Mouse (Mus musculus): ENCODE measurements around the gene Eml3.
"Not testable (repeated sequence)": the region's sequence is repeated elsewhere in the genome, so short reads cannot be mapped to it uniquely, and the experiment has no call there.

Eml3 gene

DNA sequence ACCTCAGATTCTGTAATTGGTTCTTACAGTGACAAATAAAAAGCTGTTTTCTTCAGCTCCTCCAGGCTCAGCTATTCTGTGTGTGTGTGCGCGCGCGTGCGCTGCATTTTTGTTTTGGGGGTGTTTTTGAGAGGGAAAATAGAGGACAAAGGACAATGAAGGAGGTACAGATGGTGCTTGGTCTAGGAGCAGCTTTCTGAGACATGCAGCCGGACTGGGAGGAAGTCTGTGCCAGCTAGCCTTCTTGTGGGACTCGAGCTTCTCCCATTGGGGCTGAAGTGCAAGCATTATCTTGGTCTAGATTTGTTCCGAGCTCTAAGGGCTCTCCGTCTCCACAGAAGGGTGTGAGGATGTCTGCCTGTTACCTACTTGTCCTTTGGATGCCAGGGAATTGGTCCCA, 22.9 kb downstream of the Eml3 start:
- DNase-seq (ENCODE audit: low spot score): no peak

- DNase-seq (ENCODE audit: low spot score): peak; percentile 90
Observed at GRCm38 (mm10) chr19:8953135-8954039, 24.0 kb downstream of the Eml3 start, which contains the start of gene Tut1. TSS of gene Tut1 (plus strand) at chr19:8953847.

DNA sequence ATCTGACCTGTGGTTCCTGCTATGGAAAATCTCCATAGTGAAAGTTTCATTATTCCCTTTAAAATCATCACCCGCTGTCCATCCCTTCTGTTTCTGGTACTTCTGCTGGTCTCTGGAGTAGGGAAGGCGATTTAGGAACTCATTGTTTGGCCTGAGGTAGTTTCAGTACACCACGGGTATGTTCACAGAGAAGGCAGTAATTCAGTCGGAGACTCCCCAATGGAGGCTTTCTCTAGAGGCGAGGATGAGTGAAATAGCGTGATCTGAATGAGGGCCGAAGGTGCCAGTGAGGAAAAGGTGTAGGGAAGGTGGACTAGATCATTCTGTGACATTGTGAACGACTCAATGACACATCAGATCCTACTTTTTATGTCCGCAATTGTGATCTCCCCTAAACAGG, 24.8 kb downstream of the Eml3 start:
- no peak for DNase-seq (ENCODE audit: low spot score)

GRCm38 (mm10) chr19:8962256-8962655, 32.9 kb downstream of the Eml3 start:
- no peak for DNase-seq (ENCODE audit: low spot score)

DNA sequence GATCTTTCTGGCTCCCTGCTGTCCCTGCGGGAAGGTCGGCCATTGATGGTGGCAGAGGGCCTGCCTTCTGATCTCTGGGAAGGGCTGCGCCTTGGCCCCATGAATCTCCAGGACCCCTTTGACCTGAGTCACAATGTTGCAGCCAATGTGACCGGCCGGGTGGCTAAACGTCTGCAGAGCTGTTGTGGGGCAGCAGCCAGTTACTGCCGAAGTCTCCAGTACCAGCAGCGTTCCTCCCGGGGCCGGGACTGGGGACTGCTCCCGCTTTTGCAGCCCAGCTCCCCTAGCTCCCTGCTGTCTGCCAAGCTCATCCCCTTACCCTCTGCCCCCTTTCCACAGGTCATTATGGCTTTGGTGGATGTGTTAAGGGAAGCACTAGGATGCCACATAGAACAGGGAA, 35.7 kb downstream of the Eml3 start:
- no peak for DNase-seq (ENCODE audit: low spot score)

DNA sequence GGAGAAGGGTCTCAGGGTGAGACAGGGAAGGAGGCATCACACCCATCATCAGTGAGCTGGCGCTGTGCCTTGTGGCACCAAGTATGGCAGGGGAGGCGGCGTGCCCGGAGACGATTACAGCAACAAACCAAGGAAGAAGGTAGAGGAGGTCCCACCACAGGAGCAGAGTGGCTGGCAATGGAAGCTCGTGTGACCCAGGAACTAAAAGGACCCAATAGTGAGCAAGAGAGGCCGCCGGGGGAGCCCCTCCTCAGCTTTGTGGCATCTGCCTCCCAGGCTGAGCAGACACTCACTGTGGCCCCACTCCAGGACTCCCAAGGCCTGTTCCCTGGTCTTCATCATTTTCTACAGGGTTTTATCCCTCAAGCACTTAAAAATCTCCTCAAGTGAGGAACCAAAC, 36.4 kb downstream of the Eml3 start:
- DNase-seq (ENCODE audit: low spot score): no peak

- no peak for DNase-seq (ENCODE audit: low spot score)
Observed at GRCm38 (mm10) chr19:8966198-8966589, 36.8 kb downstream of the Eml3 start.

- DNase-seq (ENCODE audit: low spot score): peak; percentile 99
Observed at GRCm38 (mm10) chr19:8966590-8967372, 37.4 kb downstream of the Eml3 start, which contains the start of gene Eef1g. TSS of gene Eef1g (plus strand) at chr19:8967041.

DNA sequence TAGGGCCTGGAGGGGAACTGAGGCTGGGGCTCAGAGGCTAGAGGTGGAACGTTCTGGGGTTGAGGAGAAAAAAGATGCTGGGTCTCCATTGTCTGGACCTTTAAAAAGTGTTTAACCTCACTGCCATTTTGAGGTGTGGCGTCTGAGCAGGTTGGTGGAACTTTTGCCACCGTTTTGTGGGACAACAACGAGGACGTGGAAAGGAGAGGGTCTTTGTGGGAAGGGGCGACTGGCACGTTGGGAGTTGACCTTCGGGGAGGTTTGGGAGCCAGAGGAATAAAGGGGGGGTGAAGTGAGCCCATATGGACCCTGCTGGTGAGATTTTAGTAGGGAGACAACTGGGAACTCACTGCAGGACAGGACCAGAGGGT, 38.0 kb downstream of the Eml3 start:
- DNase-seq (ENCODE audit: low spot score): no peak

- no peak for DNase-seq (ENCODE audit: low spot score)
Observed at GRCm38 (mm10) chr19:8967893-8968292, 38.5 kb downstream of the Eml3 start.

- DNase-seq (ENCODE audit: low spot score): not testable (repeated sequence)
Observed at GRCm38 (mm10) chr19:8972491-8972890, 43.1 kb downstream of the Eml3 start.

GRCm38 (mm10) chr19:8974638-8975037, 45.3 kb downstream of the Eml3 start:
- no peak for DNase-seq (ENCODE audit: low spot score)

DNA sequence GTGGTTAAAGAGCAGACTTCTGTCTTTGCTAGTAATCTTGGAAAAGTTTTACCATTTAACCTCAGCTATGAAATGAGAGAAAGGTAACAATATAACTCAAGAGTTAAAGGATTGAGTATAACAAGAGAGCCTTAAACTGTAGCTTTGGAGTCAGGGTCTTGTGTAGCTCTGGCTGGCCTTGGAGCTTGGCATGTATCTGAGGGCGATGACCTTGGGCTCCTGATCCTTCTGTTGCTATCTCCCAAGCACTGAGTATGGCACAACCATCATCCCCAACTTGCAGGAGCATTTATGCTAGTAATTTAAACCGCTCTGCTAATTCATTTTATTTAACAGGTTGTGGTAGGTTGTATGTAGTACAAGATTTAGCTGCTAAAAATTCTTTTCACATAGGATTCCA, 46.1 kb downstream of the Eml3 start:
- DNase-seq (ENCODE audit: low spot score): no peak

GRCm38 (mm10) chr19:8976535-8976934, 47.2 kb downstream of the Eml3 start:
- DNase-seq (ENCODE audit: low spot score): no peak

DNA sequence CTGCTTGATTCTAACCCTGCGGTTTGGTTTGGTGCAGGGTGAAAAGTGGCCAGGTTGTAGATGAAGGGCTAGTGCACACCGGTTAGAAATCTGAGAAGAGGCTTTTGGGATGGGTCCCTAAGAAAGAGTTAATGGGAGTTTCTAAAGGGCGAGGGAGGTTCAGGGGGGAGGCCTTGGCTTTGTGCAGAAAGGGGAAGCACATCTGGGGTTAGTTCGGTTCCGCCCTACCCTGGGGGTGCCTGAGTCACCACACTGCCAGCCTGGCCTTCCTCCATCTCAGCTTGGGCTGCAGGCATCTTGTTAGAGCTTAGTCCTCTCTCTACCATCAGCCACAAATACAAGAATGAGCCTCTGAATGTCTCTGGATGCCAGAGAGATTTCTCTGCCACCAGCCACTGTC, 51.4 kb downstream of the Eml3 start:
- no peak for DNase-seq (ENCODE audit: low spot score)

GRCm38 (mm10) chr19:8981450-8982168, 52.3 kb downstream of the Eml3 start:
- no peak for DNase-seq (ENCODE audit: low spot score)

DNA sequence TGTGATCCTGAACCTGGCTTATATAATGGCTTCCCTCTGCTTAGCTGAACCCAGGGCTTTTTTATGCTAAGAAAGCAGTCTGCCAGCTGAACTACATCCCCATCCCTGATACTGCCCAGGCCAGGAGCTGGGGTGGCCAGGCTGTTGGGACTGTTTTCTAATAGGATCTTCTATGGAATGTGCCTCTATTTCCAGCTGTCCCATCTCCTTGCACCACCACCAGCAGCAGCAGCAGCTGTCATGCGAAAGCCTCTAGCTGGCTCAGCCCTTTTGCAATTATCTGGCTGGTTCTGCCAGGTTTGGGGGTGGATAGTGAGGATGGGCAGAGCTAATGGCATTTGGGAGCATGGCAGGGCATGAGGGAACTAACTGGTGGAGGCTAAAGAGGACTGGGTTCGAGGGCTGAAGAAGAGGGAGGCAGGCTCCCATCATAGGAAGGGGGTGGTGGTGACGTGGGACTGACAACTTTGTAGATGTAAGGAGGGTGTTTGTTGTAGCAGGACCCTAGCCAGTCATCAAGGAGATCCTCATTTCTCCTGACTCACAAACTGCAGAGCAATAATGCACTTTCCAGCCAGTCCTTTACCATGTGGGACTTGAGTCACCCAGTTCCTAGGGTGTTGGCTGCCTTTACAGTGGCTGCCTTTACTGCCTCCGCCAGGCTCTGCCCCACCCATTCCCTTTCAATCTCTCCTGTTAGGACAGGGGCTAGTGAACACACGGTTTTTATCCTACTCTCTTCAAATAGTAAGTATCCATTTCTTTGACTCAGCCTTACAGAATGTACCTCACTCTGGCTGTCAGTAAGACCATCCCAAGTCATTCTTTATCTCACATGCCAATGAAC, 53.2 kb downstream of the Eml3 start:
- DNase-seq (ENCODE audit: low spot score): no peak

GRCm38 (mm10) chr19:8983150-8983650, 53.8 kb downstream of the Eml3 start:
- DNase-seq (ENCODE audit: low spot score): no peak

DNA sequence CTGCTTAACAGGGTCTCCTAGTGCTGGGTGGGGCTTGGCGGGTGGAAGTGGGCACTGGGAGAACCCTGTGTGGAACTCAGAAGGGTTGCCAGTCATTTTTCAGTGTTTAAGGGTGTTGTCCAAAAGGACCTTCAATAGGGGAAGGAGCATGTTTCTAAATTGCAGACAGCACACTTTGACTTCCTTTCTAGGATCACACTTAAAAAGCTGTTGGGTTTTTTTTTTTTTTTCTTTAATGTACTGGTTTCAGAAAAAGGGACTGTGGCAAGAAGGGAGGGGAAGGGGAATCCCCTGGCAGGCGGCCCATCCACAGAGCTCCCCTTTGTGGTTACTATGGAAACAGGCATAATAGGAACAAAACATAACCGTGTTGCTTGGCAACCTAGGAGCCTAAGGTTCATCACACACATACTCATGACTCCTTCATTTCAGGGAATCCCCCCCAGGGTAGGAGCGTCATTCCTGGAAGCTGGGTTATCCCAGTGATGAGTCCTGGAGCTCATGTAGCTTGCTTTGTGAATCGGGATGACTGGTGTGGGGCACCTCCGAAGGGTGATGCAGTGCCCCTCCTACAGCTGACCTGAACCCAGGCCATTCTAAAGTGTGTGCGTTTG, 55.0 kb downstream of the Eml3 start:
- DNase-seq (ENCODE audit: low spot score): peak; percentile 51

- DNase-seq (ENCODE audit: low spot score): no peak
Observed at GRCm38 (mm10) chr19:8985891-8986290, 56.5 kb downstream of the Eml3 start.

DNA sequence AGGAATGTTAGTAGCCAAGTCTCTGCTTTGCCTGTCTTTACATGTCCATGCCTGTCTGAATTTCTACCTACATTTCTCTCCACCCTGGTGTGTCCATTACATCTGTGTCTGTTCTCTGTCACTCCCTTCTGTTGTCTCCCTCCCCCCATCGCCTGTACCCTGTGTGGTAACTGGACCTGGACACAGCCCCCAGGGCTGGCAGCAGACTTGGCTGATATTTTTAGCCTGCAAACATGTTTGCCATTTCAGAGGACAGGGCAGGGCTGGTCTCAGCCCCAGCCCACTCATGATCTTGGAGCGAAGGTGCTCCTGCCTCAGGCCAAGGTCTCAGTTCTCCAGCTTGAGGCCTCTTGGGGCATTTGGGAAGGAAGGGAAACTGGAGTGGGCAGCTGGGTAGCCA, 58.5 kb downstream of the Eml3 start:
- no peak for DNase-seq (ENCODE audit: low spot score)
